Mouse (Mus musculus) large intestine, adult 2 months (tissue): ENCODE results near the gene Sf3a3. TPM values are rescaled to one million over a fixed set of nuclear protein-coding genes. Genes with fewer than 3 reads are reported as not detected.

ENCODE experiments used
- DNase-seq: peaks from one replicate; pipeline ENCODE4 v3.0.0-alpha.2; 2012; ENCODE audit warnings: low read depth, low spot score
- WGBS: fragments of 180-500 bp; shearing (Covaris S2); methylation state at CpG from one replicate; pipeline ENCODE4 v1.1.7; 2018; 5-methylcytosine and 5-hydroxymethylcytosine counted together
- polyA plus RNA-seq: library from polyadenylated mRNA; depleted of rRNA; stranded (reverse); fragments of >200 nt; gene quantifications from 2 replicates; pipeline ENCODE4 v1.2.3, GENCODE M21; 2012

Sf3a3 gene
- polyA plus RNA-seq, 1 experiment: 14.8 TPM

- no peak for DNase-seq
- 91% methylated on average over 4 of the region's 4 CpGs for WGBS
Measured at GRCm38 (mm10) chr4:124719101-124719500, 4.5 kb downstream of the Sf3a3 start.

- no peak for DNase-seq
- WGBS: 91% methylated on average over 6 of the region's 6 CpGs
Measured at GRCm38 (mm10) chr4:124726121-124726520, 11.5 kb downstream of the Sf3a3 start.

- 74% methylated on average over 2 of the region's 2 CpGs for WGBS
- DNase-seq: no peak
Measured at GRCm38 (mm10) chr4:124736952-124737351, 22.4 kb downstream of the Sf3a3 start.

- 72% methylated on average over 5 of the region's 5 CpGs for WGBS
- DNase-seq: no peak
Measured at GRCm38 (mm10) chr4:124737486-124737885, 22.9 kb downstream of the Sf3a3 start.

GRCm38 (mm10) chr4:124738013-124738412, 23.4 kb downstream of the Sf3a3 start:
- WGBS: 49% methylated on average over 4 of the region's 4 CpGs
- DNase-seq: no peak

GRCm38 (mm10) chr4:124738783-124739182, 24.2 kb downstream of the Sf3a3 start:
- no peak for DNase-seq
- WGBS: 63% methylated on average over 1 of the region's 1 CpGs

GRCm38 (mm10) chr4:124741376-124742343, 27.1 kb downstream of the Sf3a3 start, which contains the start of gene Inpp5b:
Inpp5b (plus strand) TSS chr4:124741850.
- no peak for DNase-seq
- 7% methylated on average over 25 of the region's 25 CpGs for WGBS

- DNase-seq: no peak
- 81% methylated on average over 11 of the region's 11 CpGs for WGBS
Measured at GRCm38 (mm10) chr4:124742839-124743238, 28.3 kb downstream of the Sf3a3 start.

- WGBS: 86% methylated on average over 7 of the region's 7 CpGs
Measured at GRCm38 (mm10) chr4:124746577-124746976, 32.0 kb downstream of the Sf3a3 start.

GRCm38 (mm10) chr4:124747851-124748250, 33.3 kb downstream of the Sf3a3 start:
- WGBS: 34% methylated on average over 4 of the region's 4 CpGs
- DNase-seq: no peak

More at GRCm38 (mm10) chr4:124746577-124746976, 32.0 kb downstream of the Sf3a3 start:
- no peak for DNase-seq

- under 1% methylated on average over 75 of the region's 75 CpGs for WGBS
- DNase-seq: peak; percentile 98
Measured at GRCm38 (mm10) chr4:124751300-124752250, 37.0 kb downstream of the Sf3a3 start.

- DNase-seq: no peak
- WGBS: 18% methylated on average over 15 of the region's 15 CpGs
Measured at GRCm38 (mm10) chr4:124752281-124753199, 38.0 kb downstream of the Sf3a3 start.

GRCm38 (mm10) chr4:124755526-124755925, 41.0 kb downstream of the Sf3a3 start:
- WGBS: 35% methylated on average over 7 of the region's 7 CpGs
- no peak for DNase-seq

GRCm38 (mm10) chr4:124759305-124759811, 44.8 kb downstream of the Sf3a3 start:
- no peak for DNase-seq

GRCm38 (mm10) chr4:124761201-124761600, 46.6 kb downstream of the Sf3a3 start:
- WGBS: 32% methylated on average over 1 of the region's 1 CpGs
- DNase-seq: no peak

More at GRCm38 (mm10) chr4:124759305-124759811, 44.8 kb downstream of the Sf3a3 start:
- WGBS: 22% methylated on average over 7 of the region's 7 CpGs

GRCm38 (mm10) chr4:124762858-124763452, 48.4 kb downstream of the Sf3a3 start:
- no peak for DNase-seq
- 84% methylated on average over 6 of the region's 6 CpGs for WGBS

- no peak for DNase-seq
- WGBS: 55% methylated on average over 23 of the region's 23 CpGs
Measured at GRCm38 (mm10) chr4:124765802-124766565, 51.4 kb downstream of the Sf3a3 start.

GRCm38 (mm10) chr4:124766566-124766940, 52.0 kb downstream of the Sf3a3 start:
- 63% methylated on average over 2 of the region's 2 CpGs for WGBS
- DNase-seq: no peak
